Mouse (Mus musculus) right cerebral cortex, postnatal 14 days (tissue): ENCODE measurements at regions not wholly inside any gene's neighbourhood (a gene's known extent, or its start where the extent isn't known, plus 50 kb on each side); places are given as distances from the start of the nearest gene placed in this dataset.

Experiments
- DNase-seq: peaks from one replicate; pipeline ENCODE4 v3.0.0; 2022

GRCm38 (mm10) chr4:12766763-12767162 lies 594.9 kb upstream of the Fam92a start:
- no peak for DNase-seq

GRCm38 (mm10) chr4:12750817-12751216 lies 579.0 kb upstream of the Fam92a start:
- DNase-seq, result no peak

- no peak for DNase-seq
Measured at GRCm38 (mm10) chr4:12749874-12750273, 578.1 kb upstream of the Fam92a start.

- no peak for DNase-seq
Measured at GRCm38 (mm10) chr4:12743714-12744327, 572.0 kb upstream of the Fam92a start.

GRCm38 (mm10) chr4:12736411-12736810 lies 564.6 kb upstream of the Fam92a start:
- no peak for DNase-seq

GRCm38 (mm10) chr4:12700189-12700588 lies 528.4 kb upstream of the Fam92a start:
- DNase-seq, result no peak

- DNase-seq, result no peak
Measured at GRCm38 (mm10) chr4:12677814-12678213, 506.0 kb upstream of the Fam92a start.

- no peak for DNase-seq
Measured at GRCm38 (mm10) chr4:12671399-12671798, 499.6 kb upstream of the Fam92a start.

GRCm38 (mm10) chr4:12663176-12663575 lies 491.4 kb upstream of the Fam92a start:
- DNase-seq, result no peak

GRCm38 (mm10) chr4:12662683-12663082 lies 490.9 kb upstream of the Fam92a start:
- DNase-seq, result no peak

- no peak for DNase-seq
Measured at GRCm38 (mm10) chr4:12659084-12659483, 487.3 kb upstream of the Fam92a start.

GRCm38 (mm10) chr4:12658594-12658993 lies 486.8 kb upstream of the Fam92a start:
- DNase-seq, result no peak

- DNase-seq, result no peak
Measured at GRCm38 (mm10) chr4:12657820-12658219, 486.0 kb upstream of the Fam92a start.

GRCm38 (mm10) chr4:12656924-12657603 lies 485.2 kb upstream of the Fam92a start:
- DNase-seq, result no peak

GRCm38 (mm10) chr4:12655457-12656228 lies 483.8 kb upstream of the Fam92a start:
- no peak for DNase-seq

- DNase-seq, result no peak
Measured at GRCm38 (mm10) chr4:12654568-12655456, 483.0 kb upstream of the Fam92a start.

- no peak for DNase-seq
Measured at GRCm38 (mm10) chr4:12647732-12648131, 475.9 kb upstream of the Fam92a start.

GRCm38 (mm10) chr4:12642525-12642928 lies 470.7 kb upstream of the Fam92a start:
- DNase-seq, result no peak

GRCm38 (mm10) chr4:12629375-12629821 lies 457.6 kb upstream of the Fam92a start:
- DNase-seq, result no peak

GRCm38 (mm10) chr4:12628702-12629374 lies 457.0 kb upstream of the Fam92a start:
- no peak for DNase-seq

GRCm38 (mm10) chr4:12627158-12627871 lies 455.5 kb upstream of the Fam92a start:
- no peak for DNase-seq
